In the genomic region with DNA sequence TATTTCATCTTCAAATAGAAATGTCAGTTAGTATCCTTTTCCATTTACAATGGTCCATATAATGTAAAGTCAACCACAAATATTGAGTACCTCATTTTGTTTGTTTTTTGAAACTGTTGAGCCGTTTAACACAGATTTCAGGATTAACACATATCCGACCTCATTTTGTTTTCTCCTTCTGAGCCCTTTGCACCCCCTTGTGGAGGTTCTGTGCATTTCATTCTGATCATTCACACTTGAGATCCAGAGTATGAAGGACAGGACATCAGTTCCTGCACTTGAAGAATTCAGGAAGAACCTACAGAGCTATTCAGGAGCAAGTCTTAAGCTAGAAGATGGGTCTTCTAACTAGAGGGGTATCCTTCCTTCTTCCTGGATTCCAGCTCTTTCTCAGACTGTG, we compare ENCODE assay signal across 9 mouse cellular contexts. TPM values are rescaled to one million over a fixed set of nuclear protein-coding genes. Genes with fewer than 3 reads are reported as not detected.
DNase-seq lines count a peak whose midpoint lies in the region; ATAC-seq lines count a peak whose summit lies in the region.
"Had no signal": no experiment of that assay in that cellular context is flagged by ENCODE, and none has a peak within 500 bp of the region (broad histone marks: within the 10 kb centered on the region; RNA-seq: fewer than 3 reads in every experiment).

No protein-coding gene starts in this region.

- DNase-seq in heart, postnatal 14 days: peak; percentile 2 to 27
- no peak for DNase-seq in heart, postnatal 25 days (ENCODE audit: low spot score)
- DNase-seq in testis, postnatal 10 days (ENCODE audit: low spot score): peak; percentile 55
- no peak for DNase-seq in testis, postnatal 14 days (ENCODE audit: low spot score)
- DNase-seq in embryo, embryonic 9.5 days (ENCODE audit: extremely low spot score): peak; percentile 20
- DNase-seq in retina, adult 2 months (ENCODE audit: low read depth, low spot score): peak; percentile 6
- no peak for DNase-seq in natural killer cell, adult 2 months (ENCODE audit: low spot score in 2 of 2)

- ATAC-seq in inflammation-experienced regulatory T-cells, adult 6 months: no peak

- intact Hi-C loops in heart, postnatal 14 days (cut with DNase I): no loop called here
- intact Hi-C loops in heart, postnatal 25 days (cut with DNase I): no loop called here

RNA-seq across cellular contexts. Expression of a gene that starts 7.0 kb away (rescaled TPM):
- total RNA-seq in heart, postnatal 14 days (2021): not detected
- not detected for total RNA-seq in heart, postnatal 25 days (2021)
- polyA plus RNA-seq in inflammation-experienced regulatory T-cells, adult 6 months (2017; shearing (Covaris generic)): not detected

RNA-seq across cellular contexts. Expression of a gene that starts 56.7 kb away (rescaled TPM):
- total RNA-seq in heart, postnatal 14 days (2021): not detected
- not detected for total RNA-seq in heart, postnatal 25 days (2021)
- polyA plus RNA-seq in inflammation-experienced regulatory T-cells, adult 6 months (2017; shearing (Covaris generic)): not detected
- polyA plus RNA-seq: hindbrain, embryonic 15.5 days had no signal

Comparison
In these comparisons a context has a peak if more than half of its experiments do, and no peak if none do; other contexts are left out.
1. DNase-seq: peak in heart, postnatal 14 days (2 of 2), testis, postnatal 10 days (single experiment), embryo, embryonic 9.5 days (single experiment) and retina, adult 2 months (single experiment); none in heart, postnatal 25 days (single experiment), testis, postnatal 14 days (single experiment) and natural killer cell, adult 2 months (0 of 2).